In the genomic region with DNA sequence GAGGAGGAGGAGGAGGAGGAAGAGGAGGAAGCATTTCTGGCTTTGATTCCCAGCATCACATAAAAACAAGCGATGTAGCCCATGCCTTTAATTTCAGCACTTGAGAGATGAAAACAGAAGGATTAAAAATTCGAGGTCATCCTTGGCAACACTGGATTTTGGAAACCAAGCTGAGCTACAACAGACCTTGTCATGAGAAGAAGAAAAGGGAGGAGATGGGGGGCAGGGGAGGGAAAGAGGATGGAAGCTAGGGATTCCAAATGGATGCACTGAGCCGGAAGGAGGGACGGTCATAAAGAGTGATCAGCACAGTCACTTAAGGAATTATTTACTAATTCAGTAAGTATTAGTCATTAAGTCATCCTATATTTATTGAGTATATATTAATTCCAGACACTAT, we compare ENCODE assay signal across 21 mouse cellular contexts. TPM values are rescaled to one million over a fixed set of nuclear protein-coding genes. Genes with fewer than 3 reads are reported as not detected.
A peak's percentile ranks its signal among the peaks of the same experiment; 100 is the strongest.
DNase-seq lines count a peak whose midpoint lies in the region; ATAC-seq and TF ChIP-seq lines count a peak whose summit lies in the region.
"Had no signal": no experiment of that assay in that cellular context is flagged by ENCODE, and none has a peak within 500 bp of the region (broad histone marks: within the 10 kb centered on the region; RNA-seq: fewer than 3 reads in every experiment).

No protein-coding gene starts in this region.

- no peak for ATAC-seq in heart, embryonic 12.5 days (ENCODE audit: insufficient number of reproducible peaks, low FRiP score)
- ATAC-seq: activated CD4-positive, CD25-positive, alpha-beta regulatory T cell, adult 4 months; CD4-positive, CD25-positive, alpha-beta regulatory T cell, adult 4 months; Patski had no signal

- H3K9me3 ChIP-seq in heart, embryonic 12.5 days (replicated peaks) = 0 out of 2 replicates have a peak, but pooled peaks cover 3% of the 10 kb centered on the region
- H3K9me3 ChIP-seq: embryonic facial prominence, embryonic 13.5 days; embryonic facial prominence, embryonic 15.5 days; forebrain, embryonic 10.5 days; forebrain, embryonic 12.5 days; G1E had no signal

- H3K4me1 ChIP-seq in cerebellum, adult 2 months (ENCODE audit: control insufficient read depth, insufficient read depth, low read length) = peaks cover 28% of the 10 kb centered on the region
- H3K4me1 ChIP-seq in heart, embryonic 12.5 days (replicated peaks) = no peaks in the 10 kb centered on the region
- H3K4me1 ChIP-seq: forebrain, embryonic 10.5 days had no signal

- H3K27ac ChIP-seq in cerebellum, adult 2 months (ENCODE audit: insufficient read depth, low read length) = peak overlapping the region; percentile 36; the same call in 1 of the 2 replicates
- no peak overlapping the region for H3K27ac ChIP-seq in heart, embryonic 12.5 days (ENCODE audit: poor library complexity, severe bottlenecking)
- H3K27ac ChIP-seq: embryonic facial prominence, embryonic 13.5 days; embryonic facial prominence, embryonic 15.5 days; forebrain, embryonic 10.5 days; forebrain, embryonic 12.5 days had no signal

- no peak overlapping the region for H3K4me2 ChIP-seq in heart, embryonic 12.5 days
- H3K4me2 ChIP-seq: embryonic facial prominence, embryonic 13.5 days; embryonic facial prominence, embryonic 15.5 days; forebrain, embryonic 12.5 days had no signal

- 29% methylated on average over 4 of the region's 4 CpGs for WGBS in cerebellum, adult 2 months
- WGBS in heart, embryonic 12.5 days = 80% methylated on average over 4 of the region's 4 CpGs

- no peak overlapping the region for H3K4me3 ChIP-seq in cerebellum, adult 2 months (replicated peaks; ENCODE audit: insufficient read depth, low read depth, low read length)
- H3K4me3 ChIP-seq in heart, embryonic 12.5 days = no peak overlapping the region
- H3K4me3 ChIP-seq: embryonic facial prominence, embryonic 13.5 days; embryonic facial prominence, embryonic 15.5 days; erythroblast, embryonic 14.5 days; forebrain, embryonic 10.5 days; forebrain, embryonic 12.5 days had no signal

- DNase-seq in cerebellum, adult 2 months = peak in 1 of 2 experiments; percentile 45
- no peak for DNase-seq in cerebellum, adult 11-12 months
- peak; percentile 65 to 70 for DNase-seq in cerebellum, postnatal 10 days
- DNase-seq in cerebellum, adult 11 months = no peak
- DNase-seq in heart, adult 11 months = peak; percentile 39
- DNase-seq: adrenal gland, adult 8-10 months; adrenal gland, postnatal 14 days; adrenal gland, postnatal 36 days; B cell, adult 2 months; embryo, embryonic 11 days had no signal

- TF ChIP-seq CTCF in cerebellum, adult 2 months (IDR thresholded peaks at IDR 0.05; ENCODE audit: borderline replicate concordance, insufficient read depth, low read depth, low read length) = no peak

- TF ChIP-seq POLR2A in cerebellum, adult 2 months (IDR thresholded peaks at IDR 0.05; ENCODE audit: borderline replicate concordance, insufficient read depth, low read length) = no peak

- H3K9ac ChIP-seq in heart, embryonic 12.5 days = no peak overlapping the region
- H3K9ac ChIP-seq: embryonic facial prominence, embryonic 13.5 days; embryonic facial prominence, embryonic 15.5 days; forebrain, embryonic 12.5 days had no signal

- no peaks in the 10 kb centered on the region for H3K36me3 ChIP-seq in heart, embryonic 12.5 days
- H3K36me3 ChIP-seq: embryonic facial prominence, embryonic 13.5 days; embryonic facial prominence, embryonic 15.5 days; forebrain, embryonic 10.5 days; forebrain, embryonic 12.5 days; G1E had no signal

- no peaks in the 10 kb centered on the region for H3K27me3 ChIP-seq in cerebellum, adult 2 months (ENCODE audit: control insufficient read depth, insufficient read depth, low read length)
- no peaks in the 10 kb centered on the region for H3K27me3 ChIP-seq in heart, embryonic 12.5 days (replicated peaks)
- H3K27me3 ChIP-seq: CH12.LX; embryonic facial prominence, embryonic 13.5 days; embryonic facial prominence, embryonic 15.5 days; forebrain, embryonic 12.5 days; Patski had no signal

RNA-seq across cellular contexts. Expression of a gene that starts 55.1 kb away (rescaled TPM):
- 35.9 and 43.3 TPM in 2 replicates for polyA plus RNA-seq in cerebellum, adult 2 months (2012; rRNA removed)
- polyA plus RNA-seq in heart, embryonic 12.5 days (2016; fragmentation: Nextera tagmentation; extraction: Ambion mirVana) = 7.0 and 7.9 TPM in 2 replicates
- polyA plus RNA-seq: G1E had no signal

Comparison
In these comparisons a context has a peak if more than half of its experiments do, and no peak if none do; other contexts are left out.
1. DNase-seq: peak in cerebellum, postnatal 10 days (2 of 2) and heart, adult 11 months (single experiment); none in cerebellum, adult 11-12 months (single experiment) and cerebellum, adult 11 months (single experiment).